Mouse (Mus musculus) CH12.LX (cell line): ENCODE data around the gene Pih1d2. TPM values are rescaled to one million over a fixed set of nuclear protein-coding genes. Genes with fewer than 3 reads are reported as not detected.

ENCODE experiments used
- DNase-seq: peaks from one replicate; pipeline ENCODE4 v3.0.0-alpha.2; 2013; ENCODE audit errors: extremely low read depth
- H3K27ac ChIP-seq: 2 replicates; pipeline ENCODE4 v1.5.1; 2012; ENCODE audit warnings: low read depth, mild to moderate bottlenecking, control low read depth, moderate library complexity; ENCODE audit not compliant: insufficient read depth
- H3K27me3 ChIP-seq: replicated peaks from 2 replicates; pipeline ENCODE3; 2012; ENCODE audit warnings: inconsistent platforms
- H3K36me3 ChIP-seq, 2 experiments: replicated peaks in 1 of 2; 2 replicates each; pipeline versions ENCODE3 to v1.6.1; 2012; ENCODE audit warnings: inconsistent platforms in 1 of 2, low read length in 1 of 2, mild to moderate bottlenecking in 1 of 2, mixed read lengths in 1 of 2, moderate library complexity in 1 of 2; ENCODE audit not compliant: control insufficient read depth in 1 of 2, insufficient read depth in 1 of 2
- H3K4me1 ChIP-seq, 2 experiments: 2 replicates each; pipeline ENCODE4 v1.6.1; 2012; ENCODE audit warnings: inconsistent platforms in 1 of 2, moderate library complexity in 1 of 2; ENCODE audit not compliant: insufficient read depth in 2 of 2, control insufficient read depth in 1 of 2
- H3K4me2 ChIP-seq: 2 replicates; pipeline ENCODE4 v1.6.1; 2012; ENCODE audit warnings: low read depth, mild to moderate bottlenecking, control low read depth; ENCODE audit not compliant: poor library complexity, insufficient read depth, severe bottlenecking
- H3K4me3 ChIP-seq, 3 experiments: fragments of 150-350 bp in 1 of 3; sonication (generic) in 1 of 3; replicated peaks in 1 of 3; 2 replicates each; pipeline versions ENCODE3 to v1.5.1; 2011 to 2012; ENCODE audit warnings: low read depth in 2 of 3, low read length in 2 of 3, mild to moderate bottlenecking in 2 of 3, moderate library complexity in 2 of 3, control low read depth in 1 of 3, improper control_type of control experiment in 1 of 3, inconsistent platforms in 1 of 3, mixed read lengths in 1 of 3; ENCODE audit not compliant: poor library complexity in 1 of 3
- H3K79me2 ChIP-seq: replicated peaks from 2 replicates; pipeline ENCODE4 v1.6.1; 2012; ENCODE audit warnings: mild to moderate bottlenecking, moderate library complexity; ENCODE audit not compliant: control insufficient read depth, poor library complexity, insufficient read depth, severe bottlenecking; ENCODE audit errors: extremely low read depth
- H3K9ac ChIP-seq: 2 replicates; pipeline ENCODE4 v1.6.1; 2012; ENCODE audit warnings: low read depth, mild to moderate bottlenecking, control low read depth, moderate library complexity; ENCODE audit not compliant: insufficient read depth
- H3K9me3 ChIP-seq: replicated peaks from 2 replicates; pipeline ENCODE3; 2012; ENCODE audit warnings: low read length, inconsistent platforms, mixed read lengths
- BHLHE40 ChIP-seq: IDR thresholded peaks from 2 replicates; pipeline ENCODE4 v1.6.1; 2011; ENCODE audit warnings: mild to moderate bottlenecking, low read depth, low read length, improper control_type of control experiment
- CHD2 ChIP-seq: IDR thresholded peaks from 2 replicates; pipeline ENCODE4 v1.6.1; 2011; ENCODE audit warnings: low read length, improper control_type of control experiment
- CTCF ChIP-seq, 2 experiments: IDR thresholded peaks in 1 of 2; conservative IDR thresholded peaks in 1 of 2; 2 replicates each; pipeline ENCODE4 v1.5.1; 2011 to 2012; ENCODE audit warnings: low read depth in 2 of 2, low read length in 2 of 2, improper control_type of control experiment in 1 of 2, inconsistent platforms in 1 of 2, mild to moderate bottlenecking in 1 of 2, moderate library complexity in 1 of 2
- EP300 ChIP-seq: IDR thresholded peaks from 2 replicates; pipeline ENCODE4 v1.6.1; 2011; ENCODE audit warnings: low read length, improper control_type of control experiment
- ETS1 ChIP-seq: conservative IDR thresholded peaks from 2 replicates; pipeline ENCODE4 v1.6.1; 2012; ENCODE audit warnings: low read depth, mild to moderate bottlenecking, inconsistent platforms, low read length, improper control_type of control experiment, moderate library complexity
- GABPA ChIP-seq: IDR thresholded peaks from 2 replicates; pipeline ENCODE4 v1.6.1; 2012; ENCODE audit warnings: low read depth, low read length, improper control_type of control experiment, inconsistent platforms; ENCODE audit not compliant: insufficient replicate concordance
- IRF4 ChIP-seq: IDR thresholded peaks from 2 replicates; pipeline ENCODE4 v1.6.1; 2014; ENCODE audit warnings: low read depth, mild to moderate bottlenecking, inconsistent platforms, low read length, improper control_type of control experiment
- MAFK ChIP-seq: IDR thresholded peaks from 2 replicates; pipeline ENCODE4 v1.6.1; 2011; ENCODE audit warnings: low read length, improper control_type of control experiment; ENCODE audit not compliant: insufficient replicate concordance
- MAX ChIP-seq: IDR thresholded peaks from 2 replicates; pipeline ENCODE4 v1.6.1; 2011; ENCODE audit warnings: low read length, improper control_type of control experiment
- MAZ ChIP-seq: IDR thresholded peaks from 2 replicates; pipeline ENCODE4 v1.6.1; 2012; ENCODE audit warnings: low read depth, mild to moderate bottlenecking, inconsistent platforms, low read length, improper control_type of control experiment, moderate library complexity
- MEF2A ChIP-seq: IDR thresholded peaks from 2 replicates; pipeline ENCODE4 v1.6.1; 2014; ENCODE audit warnings: low read depth, mild to moderate bottlenecking, inconsistent platforms, low read length, improper control_type of control experiment, borderline replicate concordance
- NELFE ChIP-seq: IDR thresholded peaks from 2 replicates; pipeline ENCODE4 v1.6.1; 2011; ENCODE audit warnings: low read depth, low read length, improper control_type of control experiment
- NRF1 ChIP-seq: IDR thresholded peaks from 2 replicates; pipeline ENCODE4 v1.6.1; 2014; ENCODE audit warnings: low read depth, mild to moderate bottlenecking, inconsistent platforms, low read length, improper control_type of control experiment, moderate library complexity
- PAX5 ChIP-seq: IDR thresholded peaks from 2 replicates; pipeline ENCODE4 v1.6.1; 2012; ENCODE audit warnings: low read length, inconsistent platforms, mixed read lengths
- RCOR1 ChIP-seq: conservative IDR thresholded peaks from 2 replicates; pipeline ENCODE4 v1.6.1; 2012; ENCODE audit warnings: low read depth, mild to moderate bottlenecking, inconsistent platforms, low read length, improper control_type of control experiment
- SIN3A ChIP-seq: IDR thresholded peaks from 2 replicates; pipeline ENCODE4 v1.6.1; 2012; ENCODE audit warnings: low read length, improper control_type of control experiment, inconsistent platforms
- SMC3 ChIP-seq: IDR thresholded peaks from 2 replicates; pipeline ENCODE4 v1.6.1; 2011; ENCODE audit warnings: low read depth, low read length, improper control_type of control experiment
- TBP ChIP-seq: conservative IDR thresholded peaks from 2 replicates; pipeline ENCODE4 v1.6.1; 2011; ENCODE audit warnings: low read depth, low read length, improper control_type of control experiment
- UBTF ChIP-seq: IDR thresholded peaks from 2 replicates; pipeline ENCODE4 v1.6.1; 2012; ENCODE audit warnings: low read depth, mild to moderate bottlenecking, inconsistent platforms, low read length, improper control_type of control experiment, moderate library complexity
- USF1 ChIP-seq: IDR thresholded peaks from 2 replicates; pipeline ENCODE4 v1.6.1; 2014; ENCODE audit warnings: low read depth, mild to moderate bottlenecking, inconsistent platforms, low read length, improper control_type of control experiment
- ZKSCAN1 ChIP-seq: IDR thresholded peaks from 2 replicates; pipeline ENCODE4 v1.6.1; 2012; ENCODE audit warnings: low read depth, inconsistent platforms, low read length, improper control_type of control experiment, borderline replicate concordance
- dilution Hi-C: fragments of 300-500 bp; cut with MboI; formaldehyde crosslinking; loops from 2 replicates; pipeline ENCODE4 v1.14.3; 2020; ENCODE audit warnings: low sequenced_read_pairs; ENCODE audit not compliant: extremely low pct_unique_long_range_greater_than_20kb, extremely low pct_ligation_motif_present
- in situ Hi-C: fragments of 300-500 bp; cut with MboI; formaldehyde crosslinking; loops from 3 replicates; pipeline ENCODE4 v1.14.3; 2019; ENCODE audit warnings: low sequenced_read_pairs, low pct_ligation_motif_present, low pct_unique_long_range_greater_than_20kb, mixed read lengths
- polyA plus RNA-seq: library from polyadenylated mRNA; unstranded; fragments of >175 nt; gene quantifications from 2 replicates; pipeline ENCODE4 v1.2.1, GENCODE M21; 2012; ENCODE audit warnings: low read depth; ENCODE audit not compliant: insufficient read length
- total RNA-seq, 2 experiments: library from RNA; depleted of rRNA; stranded (reverse); fragments of 300-350 nt in 1 of 2; fragments of >200 nt in 1 of 2; gene quantifications; 2 replicates each; pipeline ENCODE4 v1.2.3; 2012 to 2014

The Pih1d2 gene
- total and polyA plus RNA-seq, 3 experiments = 1.8 to 5.5 (median 2.8) TPM

DNA sequence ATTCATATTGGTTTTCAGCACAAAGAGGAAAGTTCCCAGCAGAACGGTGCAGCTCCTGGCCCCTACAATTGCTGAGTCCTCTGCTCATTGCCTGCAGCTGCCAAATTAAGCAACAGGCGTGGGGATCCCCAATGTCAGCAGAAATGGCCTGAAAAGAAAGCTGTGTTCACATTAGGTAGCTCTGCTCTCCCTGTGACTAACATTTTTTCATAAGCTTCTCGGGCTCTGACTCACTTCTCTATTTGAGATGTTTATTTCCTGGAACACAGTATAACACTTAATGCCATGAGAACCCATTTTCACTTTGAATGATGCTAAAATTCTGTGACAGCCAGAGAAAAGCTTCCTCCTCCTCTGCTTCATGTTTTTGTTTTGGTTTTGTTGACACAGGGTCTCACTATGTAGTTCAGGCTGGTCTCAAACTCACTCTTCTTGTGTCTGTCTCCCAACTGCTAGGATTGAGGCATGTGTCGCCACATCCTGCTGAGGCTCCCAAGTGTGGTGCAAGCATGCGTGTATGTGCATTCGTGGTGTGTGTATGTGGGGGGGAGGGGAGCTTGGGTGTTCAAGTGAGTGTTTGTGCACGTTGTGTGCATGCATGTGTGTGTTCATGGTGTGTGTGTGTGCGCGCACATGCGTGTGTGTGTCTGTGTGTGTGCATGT, 26.1 kb upstream of the Pih1d2 start:
- Histone ChIP-seq H3K9ac (no peak overlapping the region; the same call in 1 of the 2 replicates), H3K79me2 (no peaks in the 10 kb centered on the region), H3K4me1 (peaks cover 5 to 14% of the 10 kb centered on the region in 2 experiments), H3K4me3 (peak overlapping the region in 1 of 3 experiments; percentile 21), H3K4me2 (peak overlapping the region; percentile 8; the same call in 1 of the 2 replicates), H3K27ac (no peak overlapping the region), H3K27me3 (no peaks in the 10 kb centered on the region), H3K9me3 (no peaks in the 10 kb centered on the region), H3K36me3 (peaks cover 10 to 16% of the 10 kb centered on the region in 2 experiments)
- TF ChIP-seq GABPA (no peak), UBTF (no peak), NELFE (no peak), NRF1 (no peak), MEF2A (peak; percentile 80; the same call in 1 of the 2 replicates), IRF4 (peak; percentile 48; the same call in 1 of the 2 replicates), RCOR1 (no peak), BHLHE40 (peak; percentile 49), MAZ (no peak), MAFK (peak; percentile 25; the same call in 1 of the 2 replicates), ETS1 (peak; percentile 55; the same call in 1 of the 2 replicates)
- dilution Hi-C loops (no loop called here), in situ Hi-C loops (no loop called here)
- peak; percentile 61 for DNase-seq

DNA sequence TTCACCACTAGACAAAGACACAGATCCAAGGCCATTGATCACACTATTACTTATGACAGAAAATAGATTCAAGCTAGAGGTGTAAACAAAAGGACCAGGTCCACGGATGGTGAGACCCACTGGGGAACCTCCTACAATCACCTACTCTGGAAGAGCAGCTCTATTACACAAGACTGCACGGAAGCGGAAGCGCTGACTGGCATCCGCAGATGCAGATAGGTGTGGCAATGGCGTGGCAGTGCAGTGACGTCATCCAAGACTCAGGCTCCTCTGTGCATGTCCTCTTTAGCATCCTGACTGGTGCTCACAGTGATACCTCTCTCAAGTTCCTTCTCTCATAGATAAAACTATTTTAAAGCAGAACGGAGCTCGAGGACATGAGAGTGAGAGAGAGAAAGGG, 24.2 kb upstream of the Pih1d2 start:
- Histone ChIP-seq H3K36me3 (peaks cover 26 to 35% of the 10 kb centered on the region in 2 experiments), H3K27me3 (no peaks in the 10 kb centered on the region), H3K27ac (no peak overlapping the region), H3K4me2 (no peak overlapping the region), H3K9ac (no peak overlapping the region), H3K4me1 (peaks cover 5 to 14% of the 10 kb centered on the region in 2 experiments), H3K79me2 (no peaks in the 10 kb centered on the region), H3K9me3 (no peaks in the 10 kb centered on the region), H3K4me3 (no peak overlapping the region)
- TF ChIP-seq CTCF (conservative IDR thresholded peaks at IDR 0.05 in 1 of 2, IDR thresholded peaks at IDR 0.05 in 1 of 2; ENCODE audit: low read depth in 2 of 2, low read length in 2 of 2) (no peak), NRF1 (no peak), RCOR1 (no peak), EP300 (no peak), ZKSCAN1 (no peak), MAX (no peak), MAFK (no peak), SMC3 (no peak), USF1 (no peak), SIN3A (no peak), TBP (no peak), PAX5 (no peak), CHD2 (no peak), UBTF (no peak)
- dilution Hi-C loops (no loop called here), in situ Hi-C loops (no loop called here)
- DNase-seq = no peak
